Mouse (Mus musculus): Measurements from ENCODE around the gene Gm10964.

DNA sequence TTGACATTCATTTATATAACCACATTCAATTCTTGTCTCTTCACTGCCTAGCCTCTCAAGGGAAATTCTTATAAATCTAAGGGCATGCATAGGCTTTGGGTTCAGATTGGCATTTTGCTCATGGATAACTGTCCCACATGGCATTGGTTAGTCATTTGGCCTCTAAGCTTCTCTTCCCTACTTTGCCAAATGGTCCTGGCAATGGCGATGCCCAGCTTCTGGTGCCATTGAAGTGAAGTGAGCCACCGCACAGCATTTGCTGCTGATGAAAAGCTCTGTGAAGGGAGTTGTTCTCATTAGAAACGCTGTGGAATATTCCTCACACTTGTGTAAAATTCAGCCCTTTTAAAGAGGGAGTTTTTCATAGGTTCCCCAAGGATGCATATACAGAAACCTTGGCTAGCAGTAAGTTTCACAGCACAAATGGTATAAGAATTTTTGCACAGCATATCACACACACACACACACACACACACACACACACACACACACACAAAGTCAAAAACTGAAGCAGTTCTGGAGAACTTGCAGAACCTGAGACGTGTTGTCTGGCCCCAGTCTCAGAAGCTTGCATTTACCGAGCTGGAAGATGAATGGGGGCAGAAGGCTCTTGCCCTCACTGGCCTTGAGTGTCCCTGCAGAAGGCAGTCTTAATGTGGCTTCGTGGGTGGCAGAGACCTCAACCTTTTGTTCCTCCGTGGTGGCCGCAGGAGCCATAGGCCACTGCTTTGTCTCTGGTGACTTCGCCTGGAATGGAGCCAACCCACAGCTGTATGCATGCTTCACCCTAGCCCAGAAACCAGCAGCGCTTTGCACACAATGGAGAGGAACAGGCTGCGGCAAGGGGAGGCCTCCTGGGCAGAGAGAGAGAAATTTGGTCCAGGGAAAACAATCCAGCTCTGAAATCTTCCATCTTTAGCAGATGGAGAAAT is 23.1 kb upstream of the Gm10964 start:
- TF ChIP-seq CTCF (IDR thresholded peaks at IDR 0.05; ENCODE audit: low read depth) (no peak), EP300 (IDR thresholded peaks at IDR 0.05; ENCODE audit: low read depth) (no peak)

Measured in liver, postnatal 0 days (tissue).